Mouse (Mus musculus) lung, postnatal 0 days (tissue): ENCODE results near the gene Aoc2. TPM values are rescaled to one million over a fixed set of nuclear protein-coding genes. Genes with fewer than 3 reads are reported as not detected.

Source experiments
- ATAC-seq: fragments of 200-750 bp; cut with Nextera tagmentation; 2 replicates; pipeline ENCODE4 v1.8.0; 2017; ENCODE audit warnings: moderate library complexity
- DNase-seq: peaks from one replicate; pipeline ENCODE4 v3.0.0-alpha.2; 2016; ENCODE audit warnings: low spot score
- H3K27ac ChIP-seq: fragments of 300-500 bp; sonication (generic); 2 replicates; pipeline ENCODE4 v1.5.1; 2014; ENCODE audit warnings: antibody characterized with exemption, mild to moderate bottlenecking, low read length, mixed read lengths
- H3K27me3 ChIP-seq: fragments of 300-500 bp; sonication (generic); replicated peaks from 2 replicates; pipeline ENCODE4 v1.6.1; 2014; ENCODE audit warnings: low read length, mixed read lengths; ENCODE audit not compliant: insufficient read depth
- H3K36me3 ChIP-seq: fragments of 300-500 bp; sonication (generic); 2 replicates; pipeline ENCODE4 v1.6.1; 2014; ENCODE audit warnings: low read length, mixed read lengths; ENCODE audit not compliant: insufficient read depth
- H3K4me1 ChIP-seq: fragments of 300-500 bp; sonication (generic); 2 replicates; pipeline ENCODE4 v1.6.1; 2014; ENCODE audit warnings: antibody characterized with exemption, low read depth, low read length, mixed read lengths; ENCODE audit not compliant: insufficient read depth
- H3K4me2 ChIP-seq: fragments of 300-500 bp; sonication (generic); replicated peaks from 2 replicates; pipeline ENCODE4 v1.6.1; 2014; ENCODE audit warnings: low read depth, mild to moderate bottlenecking, low read length, moderate library complexity, mixed read lengths
- H3K4me3 ChIP-seq: fragments of 300-500 bp; sonication (generic); 2 replicates; pipeline ENCODE4 v1.5.1; 2014; ENCODE audit warnings: low read depth, low read length
- H3K9ac ChIP-seq: fragments of 300-500 bp; sonication (generic); replicated peaks from 2 replicates; pipeline ENCODE4 v1.6.1; 2014; ENCODE audit warnings: low read depth, mild to moderate bottlenecking
- H3K9me3 ChIP-seq: fragments of 300-500 bp; sonication (generic); 2 replicates; pipeline ENCODE4 v1.6.1; 2016; ENCODE audit warnings: low read length, mixed read lengths
- CTCF ChIP-seq: IDR thresholded peaks from 2 replicates; pipeline ENCODE4 v1.5.1; 2016; ENCODE audit warnings: antibody characterized with exemption, mild to moderate bottlenecking
- EP300 ChIP-seq: IDR thresholded peaks from 2 replicates; pipeline ENCODE4 v1.6.1; 2016; ENCODE audit warnings: antibody characterized with exemption, mild to moderate bottlenecking, control low read depth
- whole genome bisulfite sequencing: fragments of 180-500 bp; shearing (Covaris S2); extraction: QIAGEN DNeasy Blood & Tissue Kit; methylation state at CpG from one replicate; pipeline ENCODE4 v1.1.7; 2014; 5-methylcytosine and 5-hydroxymethylcytosine counted together
- polyA plus RNA-seq: library from polyadenylated mRNA; unstranded; fragments of >200 nt; fragmentation: Nextera tagmentation; extraction: Ambion mirVana; gene quantifications from 2 replicates; pipeline ENCODE4 v1.2.1, GENCODE M21; 2015

Aoc2 gene
- polyA plus RNA-seq, 1 experiment from 2014 or later, result 0.44 TPM

DNA sequence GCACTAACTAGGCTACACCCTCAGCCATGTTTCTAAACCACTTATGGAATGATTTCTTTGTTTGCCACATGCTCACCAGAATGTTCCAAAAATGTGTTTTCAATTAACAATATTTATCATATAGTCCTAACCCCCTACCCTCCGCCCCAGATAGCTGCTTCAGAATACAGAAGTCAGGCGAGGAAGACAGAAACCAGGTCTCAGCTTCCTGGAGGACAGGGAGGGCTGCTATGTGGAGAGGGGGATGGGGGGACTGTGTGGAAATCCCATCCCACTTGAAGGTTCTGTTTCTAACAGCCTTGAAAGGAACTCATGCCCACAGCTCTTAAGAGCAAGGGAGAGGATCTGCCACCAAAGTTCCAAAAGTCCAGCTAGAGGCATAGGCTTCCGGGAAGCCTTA lies 24.4 kb downstream of the Aoc2 start:
- ATAC-seq (no peak), DNase-seq (no peak)

DNA sequence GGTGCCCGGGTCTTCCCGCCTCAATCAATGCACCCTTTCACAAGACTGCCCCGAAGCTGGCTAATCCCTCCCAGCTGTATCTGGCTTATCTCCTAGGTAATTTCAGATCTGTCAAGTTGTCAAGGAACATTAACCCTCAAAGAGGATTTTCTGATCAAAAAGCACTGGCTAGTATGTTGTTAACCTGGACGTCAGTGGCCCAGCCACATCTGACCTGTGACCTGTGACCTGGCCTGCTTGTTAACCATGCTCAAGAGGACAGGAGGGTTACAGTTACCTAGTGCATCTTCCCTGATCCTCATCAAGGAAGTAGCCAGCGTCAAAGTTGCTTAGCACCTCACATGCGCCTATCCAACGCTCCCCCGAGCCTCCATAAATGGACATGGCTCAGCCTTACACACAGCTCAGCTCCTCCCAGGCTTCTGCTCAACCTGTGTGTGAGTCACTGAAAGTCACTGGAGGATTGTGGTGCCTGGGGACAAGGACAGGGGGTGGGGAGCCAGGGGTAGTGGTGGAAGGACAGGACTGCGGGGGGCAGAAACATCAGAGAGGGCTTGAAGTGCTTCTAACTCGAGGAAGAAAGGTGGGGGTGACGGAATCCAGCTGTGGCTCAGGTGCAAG lies 26.3 kb downstream of the Aoc2 start:
- WGBS, result 45% methylated on average over 11 of the region's 11 CpGs
- Histone ChIP-seq H3K27ac (no peak overlapping the region), H3K4me2 (no peak overlapping the region), H3K27me3 (no peaks in the 10 kb centered on the region), H3K9me3 (no peaks in the 10 kb centered on the region), H3K36me3 (no peaks in the 10 kb centered on the region), H3K4me1 (no peaks in the 10 kb centered on the region), H3K9ac (no peak overlapping the region), H3K4me3 (no peak overlapping the region)
- ATAC-seq, result no peak
- no peak for TF ChIP-seq EP300
- TF ChIP-seq CTCF, result no peak
- DNase-seq, result no peak

More for the DNA sequence above, 24.4 kb downstream of the Aoc2 start:
- no peak overlapping the region for H3K4me3 ChIP-seq
- H3K4me2 ChIP-seq, result no peak overlapping the region
- no peak for TF ChIP-seq EP300
- TF ChIP-seq CTCF, result no peak
- H3K36me3 ChIP-seq, result no peaks in the 10 kb centered on the region
- no peaks in the 10 kb centered on the region for H3K4me1 ChIP-seq
- no peaks in the 10 kb centered on the region for H3K9me3 ChIP-seq
- no peak overlapping the region for H3K9ac ChIP-seq
- H3K27me3 ChIP-seq, result no peaks in the 10 kb centered on the region
- 75% methylated on average over 3 of the region's 3 CpGs for WGBS
- no peak overlapping the region for H3K27ac ChIP-seq

DNA sequence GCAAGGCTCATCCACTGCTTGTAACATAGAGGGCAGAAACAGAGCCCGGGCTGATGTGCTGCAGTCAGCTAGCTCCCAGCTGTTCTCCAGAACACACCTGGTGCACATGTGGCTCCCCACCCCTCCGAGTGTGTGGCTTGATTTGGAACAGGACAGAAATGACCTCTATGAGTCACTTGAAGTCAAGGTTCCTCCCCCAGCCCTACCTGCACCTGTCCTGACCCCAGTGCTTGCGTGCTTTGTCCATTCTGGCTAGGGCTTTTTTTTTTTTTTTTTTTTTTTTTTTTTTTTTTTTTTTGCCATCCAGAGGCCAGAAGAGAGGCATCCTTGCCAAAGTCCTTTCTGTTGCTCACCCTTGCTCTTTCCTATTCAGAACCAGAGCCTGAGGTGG lies 26.9 kb downstream of the Aoc2 start:
- H3K4me1 ChIP-seq, result no peaks in the 10 kb centered on the region
- no peak for TF ChIP-seq CTCF
- no peak for TF ChIP-seq EP300
- 68% methylated on average over 3 of the region's 3 CpGs for WGBS
- H3K4me3 ChIP-seq, result no peak overlapping the region
- ATAC-seq, result no peak
- DNase-seq, result no peak
- no peaks in the 10 kb centered on the region for H3K9me3 ChIP-seq
- no peak overlapping the region for H3K27ac ChIP-seq
- H3K36me3 ChIP-seq, result no peaks in the 10 kb centered on the region
- H3K4me2 ChIP-seq, result no peak overlapping the region
- no peaks in the 10 kb centered on the region for H3K27me3 ChIP-seq
- H3K9ac ChIP-seq, result no peak overlapping the region

DNA sequence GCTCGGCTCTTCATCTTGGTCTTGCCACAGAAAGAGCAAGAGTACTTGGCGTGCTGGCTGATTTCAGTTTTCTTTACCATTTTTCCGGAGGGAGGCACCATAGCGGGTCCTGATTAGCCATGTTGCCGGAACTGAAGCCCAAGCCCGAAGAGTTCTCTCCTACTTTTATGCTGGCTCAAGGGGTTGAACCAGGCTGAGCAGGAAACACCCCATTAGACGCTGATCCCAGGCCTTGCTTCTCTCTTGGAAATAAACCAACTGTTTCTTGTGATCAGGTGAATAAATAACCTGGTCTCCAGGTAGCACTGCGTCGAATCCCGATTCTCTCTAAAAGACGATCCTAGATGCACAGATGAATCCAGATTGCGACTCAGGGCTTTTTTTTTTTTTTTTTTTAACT lies 28.6 kb downstream of the Aoc2 start:
- TF ChIP-seq EP300 (no peak), CTCF (no peak)
- Histone ChIP-seq H3K27ac (no peak overlapping the region), H3K4me1 (no peaks in the 10 kb centered on the region), H3K9me3 (no peaks in the 10 kb centered on the region), H3K4me2 (no peak overlapping the region), H3K36me3 (no peaks in the 10 kb centered on the region), H3K9ac (no peak overlapping the region), H3K4me3 (no peak overlapping the region), H3K27me3 (no peaks in the 10 kb centered on the region)
- no peak for ATAC-seq
- 86% methylated on average over 12 of the region's 12 CpGs for WGBS
- no peak for DNase-seq

DNA sequence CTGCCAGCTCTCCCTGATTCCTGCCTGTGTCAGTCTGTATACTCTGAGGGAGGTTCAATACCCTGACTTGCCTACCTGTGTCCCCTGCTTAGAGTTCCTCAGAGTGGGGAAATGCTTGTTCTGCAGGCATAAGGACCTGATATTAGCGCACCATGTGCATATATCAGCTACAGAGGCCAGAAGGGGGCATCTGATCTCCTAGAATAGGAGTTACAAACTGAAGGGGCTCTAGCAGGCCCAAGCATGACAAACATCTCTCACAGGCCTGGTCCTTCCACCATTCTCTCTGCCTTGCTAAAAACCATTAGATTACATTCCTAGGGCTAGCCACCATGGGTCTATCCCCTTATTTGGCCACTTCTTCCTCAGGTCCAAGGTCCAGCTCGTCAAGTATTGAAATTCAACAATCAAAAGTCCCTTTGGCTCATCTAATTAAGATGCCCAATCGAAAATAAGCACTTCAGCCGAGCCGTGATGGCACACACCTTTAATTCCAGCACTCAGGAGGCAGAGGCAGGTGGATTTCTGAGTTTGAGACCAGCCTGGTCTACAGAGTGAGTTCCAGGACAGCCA lies 29.7 kb downstream of the Aoc2 start:
- DNase-seq (no peak), ATAC-seq (no peak)
- TF ChIP-seq CTCF, result peak; percentile 36; the same call in 1 of the 2 replicates
- TF ChIP-seq EP300, result no peak
- no peak overlapping the region for H3K27ac ChIP-seq
- no peaks in the 10 kb centered on the region for H3K27me3 ChIP-seq
- no peaks in the 10 kb centered on the region for H3K9me3 ChIP-seq
- H3K4me1 ChIP-seq, result no peaks in the 10 kb centered on the region
- 80% methylated on average over 5 of the region's 5 CpGs for WGBS
- no peak overlapping the region for H3K9ac ChIP-seq
- H3K36me3 ChIP-seq, result no peaks in the 10 kb centered on the region
- no peak overlapping the region for H3K4me2 ChIP-seq
- H3K4me3 ChIP-seq, result no peak overlapping the region

DNA sequence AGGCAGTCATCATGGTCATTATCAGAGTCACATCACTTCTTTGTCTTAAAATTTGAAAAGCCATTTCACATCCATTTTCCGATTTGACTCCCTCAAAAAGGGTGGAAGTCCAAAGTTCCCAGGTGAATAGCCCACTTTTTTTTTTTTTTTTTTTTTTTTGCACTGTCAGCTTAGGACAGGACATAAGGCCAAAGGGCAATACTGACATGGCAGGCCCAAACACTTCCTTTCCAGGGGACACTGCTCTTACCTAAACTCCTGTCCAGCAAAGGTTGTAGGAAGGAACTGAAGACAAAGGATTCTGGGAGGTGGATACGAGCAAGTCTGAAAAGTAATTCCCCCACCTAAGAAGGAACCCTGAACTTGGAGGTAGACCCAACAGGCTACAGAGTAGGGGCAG lies 31.1 kb downstream of the Aoc2 start:
- DNase-seq, result no peak
- Histone ChIP-seq H3K27ac (no peak overlapping the region), H3K4me3 (no peak overlapping the region), H3K4me1 (no peaks in the 10 kb centered on the region), H3K4me2 (no peak overlapping the region), H3K27me3 (no peaks in the 10 kb centered on the region), H3K36me3 (no peaks in the 10 kb centered on the region), H3K9me3 (no peaks in the 10 kb centered on the region), H3K9ac (no peak overlapping the region)
- ATAC-seq, result no peak
- no peak for TF ChIP-seq EP300
- no peak for TF ChIP-seq CTCF
- 86% methylated on average over 2 of the region's 2 CpGs for WGBS
